Mouse (Mus musculus) CD4-positive, CD25-positive, alpha-beta regulatory T cell, adult 2 months (primary cell): ENCODE measurements around the gene Hist2h3c2.
A peak's percentile ranks its signal among the peaks of the same experiment; 100 is the strongest.

ENCODE experiments used
- DNase-seq: peaks from one replicate; pipeline ENCODE4 v3.0.0-alpha.2; 2012; ENCODE audit warnings: low read depth, low spot score

The Hist2h3c2 gene

DNA sequence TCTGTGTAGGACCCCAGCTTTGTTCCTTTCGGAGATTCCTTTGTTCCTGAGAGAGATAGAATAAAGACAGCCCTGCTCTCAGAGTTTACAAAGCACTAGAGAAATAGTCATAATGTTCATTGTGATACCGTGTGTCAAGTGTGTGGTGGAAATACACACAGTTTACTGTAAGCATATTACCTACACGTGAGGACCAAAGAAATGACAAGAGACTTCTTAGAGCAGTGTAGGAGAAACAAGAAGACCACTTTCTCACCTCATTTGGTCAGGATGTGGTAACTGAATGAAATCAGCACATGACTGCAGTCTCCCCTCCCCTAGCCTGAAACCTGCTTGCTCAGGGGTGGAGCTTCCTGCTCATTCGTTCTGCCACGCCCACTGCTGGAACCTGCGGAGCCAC lies 40.7 kb downstream of the Hist2h3c2 start:
- DNase-seq, result peak; percentile 85

- peak; percentile 91 for DNase-seq
Observed at GRCm38 (mm10) chr3:96197129-96197749, 41.7 kb downstream of the Hist2h3c2 start.

- peak; percentile 14 for DNase-seq
Observed at GRCm38 (mm10) chr3:96196437-96197128, 42.3 kb downstream of the Hist2h3c2 start.

- DNase-seq, result peak; percentile 26
Observed at GRCm38 (mm10) chr3:96195616-96196313, 43.2 kb downstream of the Hist2h3c2 start.

- peak; percentile 63 for DNase-seq
Observed at GRCm38 (mm10) chr3:96194966-96195365, 44.0 kb downstream of the Hist2h3c2 start.

DNA sequence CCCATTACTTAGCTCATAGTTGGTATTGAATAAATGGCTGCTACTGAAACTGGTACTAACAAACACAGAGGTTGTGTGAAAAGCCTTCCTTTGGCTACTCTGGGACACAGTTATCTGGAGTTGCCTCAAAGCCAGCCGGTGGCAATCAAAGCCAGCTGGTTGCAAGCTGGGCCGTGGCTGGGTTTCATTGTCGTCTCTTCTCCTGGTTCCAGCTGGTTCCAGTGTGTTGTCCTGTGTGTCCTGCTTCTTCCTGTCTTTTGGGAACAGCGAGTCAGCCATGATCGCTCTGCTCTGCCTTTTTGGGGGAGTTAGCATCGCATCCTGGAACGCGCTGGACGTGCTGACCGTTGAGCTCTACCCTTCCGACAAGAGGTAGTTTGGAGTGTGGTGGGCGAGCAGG lies 46.0 kb downstream of the Hist2h3c2 start:
- DNase-seq, result no peak
